8 mouse cellular contexts compared by ENCODE assay signal in genomic region chr10:119615240-119615885, GRCm38 (mm10).
DNase-seq lines count a peak whose midpoint lies in the region; ATAC-seq and TF ChIP-seq lines count a peak whose summit lies in the region.

No protein-coding gene starts in this region.

- peak; percentile 86 for DNase-seq in 3T3-L1 (ENCODE audit: low read depth, low spot score)
- peak; percentile 93 for DNase-seq in adrenal gland, postnatal 14 days
- peak; percentile 21 for DNase-seq in forelimb bud, embryonic 11.5 days (ENCODE audit: low read depth, low spot score)
- DNase-seq in heart, postnatal 4 days: peak; percentile 94
- peak; percentile 6 to 12 for DNase-seq in layer of hippocampus, adult 2 months (ENCODE audit: low spot score in 2 of 2)
- DNase-seq in lung, postnatal 14 days: peak; percentile 89
- peak; percentile 70 for DNase-seq in right cerebral cortex, postnatal 4 days

- no peak for TF ChIP-seq CTCF in layer of hippocampus, adult 2 months (conservative IDR thresholded peaks at IDR 0.05)

- no peak overlapping the region for H3K27ac ChIP-seq in layer of hippocampus, adult 2 months

- H3K4me3 ChIP-seq in layer of hippocampus, adult 2 months: no peak overlapping the region

- no peak for ATAC-seq in erythroblast, adult 5-6 weeks (replicated peaks; ENCODE audit: low FRiP score, poor library complexity, severe bottlenecking)

Comparison
In these comparisons a context has a peak if more than half of its experiments do, and no peak if none do; other contexts are left out.
1. DNase-seq: peak in every context shown above with its lines; median percentile 94 in heart, postnatal 4 days; 93 in adrenal gland, postnatal 14 days; 89 in lung, postnatal 14 days; 86 in 3T3-L1; 70 in right cerebral cortex, postnatal 4 days; 21 in forelimb bud, embryonic 11.5 days; 9 in layer of hippocampus, adult 2 months.